Mouse (Mus musculus) kidney, embryonic 15.5 days (tissue): ENCODE data around the gene Scfd2. TPM values are rescaled to one million over a fixed set of nuclear protein-coding genes. Genes with fewer than 3 reads are reported as not detected.

Experiments
- polyA plus RNA-seq: library from polyadenylated mRNA; unstranded; fragments of >200 nt; fragmentation: Nextera tagmentation; extraction: Ambion mirVana; gene quantifications from 2 replicates; pipeline ENCODE4 v1.2.1, GENCODE M21; 2015

The Scfd2 gene
- polyA plus RNA-seq, 1 experiment from 2014 or later: 18.3 TPM

Other genes starting within 250 kb of the Scfd2 start
- 100 and 104 TPM in 2 replicates for gene Fip1l1, start 3.7 kb upstream of the Scfd2 start, polyA plus RNA-seq
- 1.7 and 2.0 TPM in 2 replicates for gene Lnx1, start 171.2 kb upstream of the Scfd2 start, polyA plus RNA-seq